Mouse (Mus musculus) embryo, embryonic 11 days (tissue): ENCODE measurements around the gene Myo5a.

ENCODE experiments used
- DNase-seq: peaks from one replicate; pipeline ENCODE4 v3.0.0-alpha.2; 2015

Myo5a gene

GRCm38 (mm10) chr9:75072361-75072760, 1.5 kb downstream of the Myo5a start:
- peak; percentile 10 for DNase-seq

- no peak for DNase-seq
Observed at GRCm38 (mm10) chr9:75077191-75077590, 6.4 kb downstream of the Myo5a start.

GRCm38 (mm10) chr9:75085242-75085824, 14.5 kb downstream of the Myo5a start:
- peak; percentile 5 for DNase-seq

- DNase-seq = no peak
Observed at GRCm38 (mm10) chr9:75087823-75088222, 17.0 kb downstream of the Myo5a start.

GRCm38 (mm10) chr9:75089285-75089684, 18.5 kb downstream of the Myo5a start:
- no peak for DNase-seq

- DNase-seq = no peak
Observed at GRCm38 (mm10) chr9:75092134-75092533, 21.3 kb downstream of the Myo5a start.

- no peak for DNase-seq
Observed at GRCm38 (mm10) chr9:75094762-75095161, 23.9 kb downstream of the Myo5a start.

- no peak for DNase-seq
Observed at GRCm38 (mm10) chr9:75098937-75099336, 28.1 kb downstream of the Myo5a start.

GRCm38 (mm10) chr9:75100157-75100781, 29.5 kb downstream of the Myo5a start:
- DNase-seq = no peak

GRCm38 (mm10) chr9:75102131-75102530, 31.3 kb downstream of the Myo5a start:
- no peak for DNase-seq

GRCm38 (mm10) chr9:75116571-75117177, 45.9 kb downstream of the Myo5a start:
- DNase-seq = no peak

GRCm38 (mm10) chr9:75121126-75121525, 50.3 kb downstream of the Myo5a start:
- DNase-seq = no peak

- peak; percentile 7 for DNase-seq
Observed at GRCm38 (mm10) chr9:75124201-75124721, 53.4 kb downstream of the Myo5a start.

- DNase-seq = no peak
Observed at GRCm38 (mm10) chr9:75130553-75130952, 59.7 kb downstream of the Myo5a start.

GRCm38 (mm10) chr9:75146911-75147310, 76.1 kb downstream of the Myo5a start:
- DNase-seq = no peak

- DNase-seq = no peak
Observed at GRCm38 (mm10) chr9:75160525-75160924, 89.7 kb downstream of the Myo5a start.

GRCm38 (mm10) chr9:75163650-75164049, 92.8 kb downstream of the Myo5a start:
- no peak for DNase-seq

- DNase-seq = no peak
Observed at GRCm38 (mm10) chr9:75171721-75172120, 100.9 kb downstream of the Myo5a start.

GRCm38 (mm10) chr9:75187646-75188260, 116.9 kb downstream of the Myo5a start:
- no peak for DNase-seq

- DNase-seq = peak; percentile 27
Observed at GRCm38 (mm10) chr9:75193858-75194257, 123.0 kb downstream of the Myo5a start.

GRCm38 (mm10) chr9:75196335-75196734, 125.5 kb downstream of the Myo5a start:
- peak; percentile 7 for DNase-seq

- DNase-seq = peak; percentile 36
Observed at GRCm38 (mm10) chr9:75197297-75197696, 126.5 kb downstream of the Myo5a start.

- DNase-seq = no peak
Observed at GRCm38 (mm10) chr9:75201506-75201905, 130.7 kb downstream of the Myo5a start.

- no peak for DNase-seq
Observed at GRCm38 (mm10) chr9:75202036-75202435, 131.2 kb downstream of the Myo5a start.
